Mouse (Mus musculus) forebrain, embryonic 12.5 days (tissue): Measurements from ENCODE around the gene Hlcs. TPM values are rescaled to one million over a fixed set of nuclear protein-coding genes. Genes with fewer than 3 reads are reported as not detected.

Experiments used
- ATAC-seq: fragments of 200-750 bp; cut with Nextera tagmentation; 2 replicates; pipeline ENCODE4 v1.8.0; 2017; ENCODE audit warnings: moderate TSS enrichment; ENCODE audit not compliant: low FRiP score
- H3K27ac ChIP-seq: fragments of 300-500 bp; sonication (generic); 2 replicates; pipeline ENCODE4 v1.5.1; 2016; ENCODE audit warnings: mild to moderate bottlenecking
- H3K27me3 ChIP-seq: fragments of 300-500 bp; sonication (generic); 2 replicates; pipeline ENCODE4 v1.6.1; 2016; ENCODE audit warnings: mild to moderate bottlenecking
- H3K36me3 ChIP-seq: fragments of 300-500 bp; sonication (generic); replicated peaks from 2 replicates; pipeline ENCODE4 v1.6.1; 2016; ENCODE audit warnings: mild to moderate bottlenecking
- H3K4me1 ChIP-seq: fragments of 300-500 bp; sonication (generic); 2 replicates; pipeline ENCODE4 v1.6.1; 2016
- H3K4me2 ChIP-seq: fragments of 300-500 bp; sonication (generic); 2 replicates; pipeline ENCODE4 v1.6.1; 2016; ENCODE audit warnings: mild to moderate bottlenecking, moderate library complexity
- H3K4me3 ChIP-seq: fragments of 300-500 bp; sonication (generic); replicated peaks from 2 replicates; pipeline ENCODE4 v1.5.1; 2016; ENCODE audit warnings: mild to moderate bottlenecking
- H3K9ac ChIP-seq: fragments of 300-500 bp; sonication (generic); 2 replicates; pipeline ENCODE4 v1.6.1; 2016; ENCODE audit warnings: mild to moderate bottlenecking
- H3K9me3 ChIP-seq: fragments of 300-500 bp; sonication (generic); 2 replicates; pipeline ENCODE4 v1.6.1; 2016
- WGBS: fragments of 180-500 bp; shearing (Covaris S2); methylation state at CpG from one replicate; pipeline ENCODE4 v1.1.7; 2016; 5-methylcytosine and 5-hydroxymethylcytosine counted together
- polyA plus RNA-seq: library from polyadenylated mRNA; unstranded; fragments of >200 nt; fragmentation: Nextera tagmentation; extraction: Ambion mirVana; gene quantifications from 2 replicates; pipeline ENCODE4 v1.2.1, GENCODE M21; 2016

The Hlcs gene
- polyA plus RNA-seq, 1 experiment from 2014 or later: 13.6 TPM

DNA sequence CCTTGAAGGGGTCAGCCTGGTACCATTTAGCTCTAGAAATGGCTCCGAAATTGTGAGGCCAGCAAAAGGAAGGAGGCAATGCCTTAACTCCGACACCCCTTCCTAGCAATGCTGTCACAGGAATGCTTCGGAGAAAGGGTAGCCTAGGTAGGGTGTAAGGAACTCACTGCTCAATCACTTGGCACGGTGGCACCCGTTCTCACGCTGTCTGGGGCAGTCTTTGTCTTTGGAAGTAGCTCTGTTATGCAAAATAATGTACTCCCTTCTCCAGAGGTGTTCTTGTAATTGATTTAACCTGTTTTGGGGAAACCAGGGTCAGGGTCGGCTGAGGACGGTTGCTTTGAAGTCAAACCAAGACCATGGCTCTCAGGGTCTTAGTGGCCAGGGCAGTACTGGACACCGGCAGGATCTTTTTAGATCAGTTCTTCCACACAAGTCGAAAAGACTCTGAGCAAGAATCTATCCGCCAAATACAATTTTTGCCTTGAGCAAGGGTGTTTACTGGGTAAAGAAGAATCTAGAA lies 225.1 kb downstream of the Hlcs start:
- H3K4me2 ChIP-seq: no peak overlapping the region
- ATAC-seq: no peak
- H3K27ac ChIP-seq: no peak overlapping the region
- H3K9ac ChIP-seq: no peak overlapping the region
- no peaks in the 10 kb centered on the region for H3K36me3 ChIP-seq
- WGBS: 2% methylated on average over 11 of the region's 11 CpGs
- no peak overlapping the region for H3K4me3 ChIP-seq
- H3K4me1 ChIP-seq: peaks cover 23% of the 10 kb centered on the region
- H3K27me3 ChIP-seq: peaks cover 99% of the 10 kb centered on the region
- no peaks in the 10 kb centered on the region for H3K9me3 ChIP-seq

DNA sequence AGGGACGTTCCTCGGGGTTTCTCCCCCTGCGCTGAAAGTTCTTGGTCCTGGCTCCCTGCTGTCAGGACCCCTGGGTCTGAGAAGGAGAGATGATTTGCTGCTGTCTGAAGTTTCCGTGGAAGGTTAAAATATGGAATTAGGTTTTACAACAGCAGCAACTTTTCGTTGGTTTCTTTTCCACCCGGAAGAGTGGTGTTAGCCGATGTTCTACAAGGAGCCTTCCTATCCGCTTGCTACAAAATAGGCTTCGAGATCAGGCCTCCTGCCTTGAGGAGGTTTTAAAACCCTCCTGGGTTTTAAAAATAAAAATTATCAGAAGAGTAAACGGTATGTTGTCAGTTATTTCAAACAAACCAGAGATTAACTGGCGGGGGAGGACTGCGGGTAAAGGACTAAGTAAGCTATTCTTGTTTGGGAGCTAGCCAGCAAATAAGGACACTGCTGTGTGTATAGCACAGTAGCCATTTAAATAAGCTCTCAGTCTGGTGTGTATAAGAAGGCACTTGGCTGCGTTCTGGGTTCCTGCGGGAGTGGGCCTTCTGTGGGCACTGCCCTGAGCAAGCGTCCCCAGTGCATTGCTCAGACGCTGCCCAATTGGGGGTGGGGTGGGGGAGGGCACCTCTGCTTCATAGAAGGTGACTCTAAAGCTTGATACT lies 225.7 kb downstream of the Hlcs start:
- H3K27ac ChIP-seq: no peak overlapping the region
- H3K36me3 ChIP-seq: no peaks in the 10 kb centered on the region
- H3K4me1 ChIP-seq: peaks cover 23% of the 10 kb centered on the region
- H3K27me3 ChIP-seq: peaks cover 99% of the 10 kb centered on the region
- peak overlapping the region; percentile 18 for H3K4me3 ChIP-seq
- ATAC-seq: no peak
- no peaks in the 10 kb centered on the region for H3K9me3 ChIP-seq
- no peak overlapping the region for H3K9ac ChIP-seq
- WGBS: 1% methylated on average over 16 of the region's 16 CpGs
- H3K4me2 ChIP-seq: no peak overlapping the region

DNA sequence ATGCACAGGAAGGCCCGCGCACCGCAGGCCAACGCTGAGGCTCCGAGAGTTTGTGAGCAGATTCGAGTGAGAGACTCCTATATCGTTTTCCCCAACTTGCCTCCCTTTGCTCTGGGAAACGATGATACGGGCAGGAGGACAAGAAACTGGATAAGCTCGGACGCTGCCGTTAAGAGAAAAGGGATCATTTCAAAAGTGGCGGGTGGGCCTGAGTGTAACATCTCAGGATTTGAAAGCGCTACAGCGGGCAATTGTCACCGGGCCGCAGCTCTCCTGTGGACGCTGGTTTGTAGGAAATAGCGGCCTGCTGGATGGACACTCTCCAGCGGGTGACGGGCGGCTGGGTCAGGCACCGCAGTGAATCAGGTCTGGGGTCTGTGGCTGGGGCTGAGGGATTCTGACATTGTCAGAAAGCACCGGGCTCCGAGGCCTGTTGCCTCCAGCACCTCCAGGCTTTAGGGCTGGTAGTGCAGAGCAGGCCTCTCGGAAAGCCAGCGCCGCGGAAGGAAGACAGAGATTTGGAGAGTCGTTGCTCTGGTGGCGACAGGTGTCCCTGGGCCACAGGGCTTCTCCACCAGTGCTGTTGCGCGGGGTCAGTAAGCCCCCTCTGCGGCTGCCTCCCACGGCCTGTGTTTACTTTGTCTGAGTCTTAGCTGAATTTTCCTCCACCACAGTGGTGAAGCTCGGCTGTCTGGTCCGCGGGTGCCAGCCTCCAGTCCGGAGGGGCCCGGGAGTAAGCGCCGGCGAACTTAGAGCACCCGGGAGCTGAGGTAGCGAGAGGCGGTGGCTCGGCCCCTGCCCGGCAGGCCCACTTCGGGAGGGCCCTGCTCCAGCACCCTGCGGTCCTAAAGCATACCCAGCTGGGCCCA lies 226.4 kb downstream of the Hlcs start:
- peak overlapping the region; percentile 18 for H3K4me3 ChIP-seq
- H3K9ac ChIP-seq: no peak overlapping the region
- peaks cover 23% of the 10 kb centered on the region for H3K4me1 ChIP-seq
- H3K27me3 ChIP-seq: peaks cover 99% of the 10 kb centered on the region
- no peak overlapping the region for H3K4me2 ChIP-seq
- H3K36me3 ChIP-seq: no peaks in the 10 kb centered on the region
- H3K27ac ChIP-seq: no peak overlapping the region
- ATAC-seq: no peak
- under 1% methylated on average over 50 of the region's 50 CpGs for WGBS
- no peaks in the 10 kb centered on the region for H3K9me3 ChIP-seq

DNA sequence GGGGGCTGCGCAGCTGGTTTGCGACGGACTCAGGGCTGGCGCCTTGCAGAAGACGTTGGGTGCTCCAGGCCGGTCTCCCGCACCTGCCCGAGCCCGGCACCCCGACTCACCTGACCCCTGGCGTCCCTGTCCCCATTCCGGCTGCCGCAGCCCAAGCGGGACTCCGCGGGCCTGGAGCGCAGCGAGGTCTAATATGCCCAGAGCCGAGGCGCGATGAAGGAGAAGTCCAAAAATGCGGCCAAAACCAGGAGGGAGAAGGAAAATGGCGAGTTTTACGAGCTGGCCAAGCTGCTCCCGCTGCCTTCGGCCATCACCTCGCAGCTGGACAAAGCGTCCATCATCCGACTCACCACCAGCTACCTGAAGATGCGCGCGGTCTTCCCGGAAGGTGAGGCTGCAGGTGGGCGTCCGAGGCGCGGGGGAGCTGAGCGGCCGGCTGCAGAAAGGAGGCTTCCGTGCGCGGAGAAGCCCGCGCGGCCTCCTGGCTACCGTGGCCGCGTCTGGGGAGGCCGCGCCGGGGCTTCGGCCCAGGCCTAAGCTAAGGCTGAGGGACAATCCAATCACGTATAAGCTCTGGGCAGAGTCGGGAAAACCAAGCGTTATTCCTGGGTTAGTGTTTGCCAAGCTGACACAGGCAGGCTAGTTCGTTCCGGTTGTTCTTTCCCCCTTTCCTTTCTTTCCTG lies 227.6 kb downstream of the Hlcs start:
- Histone ChIP-seq H3K27me3 (peaks cover 99% of the 10 kb centered on the region), H3K9me3 (no peaks in the 10 kb centered on the region), H3K4me1 (peaks cover 23% of the 10 kb centered on the region), H3K4me2 (peak overlapping the region; percentile 52), H3K9ac (peak overlapping the region; percentile 25; the same call in 1 of the 2 replicates), H3K36me3 (no peaks in the 10 kb centered on the region), H3K4me3 (peak overlapping the region; percentile 38), H3K27ac (no peak overlapping the region; the same call in 1 of the 2 replicates)
- no peak for ATAC-seq
- under 1% methylated on average over 57 of the region's 57 CpGs for WGBS

DNA sequence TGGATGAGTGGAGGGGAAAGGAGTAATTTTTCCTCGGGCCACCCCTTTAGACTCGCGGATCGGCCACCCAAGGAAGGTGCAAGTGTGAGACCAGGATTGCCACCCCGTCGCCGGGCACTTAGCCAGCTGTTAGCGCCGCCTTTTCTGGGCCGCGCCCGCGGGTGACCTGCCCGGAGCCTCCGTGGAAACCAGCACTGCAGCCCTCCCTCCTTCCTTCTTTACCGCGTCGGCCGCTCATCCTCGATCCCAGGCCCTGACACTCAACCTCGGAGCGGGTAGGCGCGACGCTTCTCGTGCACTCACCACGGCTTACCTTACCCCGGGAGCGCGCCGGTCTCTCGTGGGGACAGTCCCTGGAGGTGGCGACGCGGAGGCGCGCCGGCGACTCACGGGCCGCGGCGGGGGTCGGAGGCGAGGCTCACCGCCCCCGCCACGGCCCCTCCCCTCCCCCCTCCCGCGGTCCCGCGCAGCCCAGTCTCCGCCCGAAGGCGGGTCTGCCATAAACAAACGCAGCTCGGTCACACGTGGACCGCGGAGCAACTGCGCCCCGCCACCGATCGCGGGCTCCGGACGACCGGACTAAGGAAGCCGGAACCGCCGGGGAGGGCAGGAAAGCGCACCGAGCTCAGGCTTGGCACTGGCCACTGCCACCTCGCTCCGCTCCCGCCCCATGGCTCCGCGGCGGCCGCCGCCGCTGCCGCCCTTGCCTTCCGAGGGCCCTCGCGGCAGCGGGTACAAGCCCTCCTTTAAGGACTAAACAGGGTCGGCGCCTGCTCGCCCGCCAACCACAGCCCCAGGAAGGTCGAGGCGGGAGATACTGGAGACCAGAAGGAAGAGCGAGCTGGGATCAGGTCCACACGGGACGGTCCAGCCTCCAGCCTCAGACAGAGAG lies 228.4 kb downstream of the Hlcs start, which contains the start of gene Sim2:
Gene Sim2, plus strand, starts transcription at position 221 of the 892 bp plus-strand sequence.
- Histone ChIP-seq H3K4me2 (peak within 1 kb of the TSS; percentile 52), H3K9ac (peak within 1 kb of the TSS; percentile 25; the same call in 1 of the 2 replicates), H3K9me3 (no peaks in the 10 kb centered on the region), H3K4me1 (peaks cover 25% of the 10 kb centered on the region), H3K4me3 (peak within 1 kb of the TSS; percentile 38), H3K27me3 (peaks cover 99% of the 10 kb centered on the region), H3K36me3 (no peaks in the 10 kb centered on the region), H3K27ac (no peak within 1 kb of the TSS; the same call in 1 of the 2 replicates)
- WGBS: under 1% methylated on average over 90 of the region's 96 CpGs
- no peak for ATAC-seq

DNA sequence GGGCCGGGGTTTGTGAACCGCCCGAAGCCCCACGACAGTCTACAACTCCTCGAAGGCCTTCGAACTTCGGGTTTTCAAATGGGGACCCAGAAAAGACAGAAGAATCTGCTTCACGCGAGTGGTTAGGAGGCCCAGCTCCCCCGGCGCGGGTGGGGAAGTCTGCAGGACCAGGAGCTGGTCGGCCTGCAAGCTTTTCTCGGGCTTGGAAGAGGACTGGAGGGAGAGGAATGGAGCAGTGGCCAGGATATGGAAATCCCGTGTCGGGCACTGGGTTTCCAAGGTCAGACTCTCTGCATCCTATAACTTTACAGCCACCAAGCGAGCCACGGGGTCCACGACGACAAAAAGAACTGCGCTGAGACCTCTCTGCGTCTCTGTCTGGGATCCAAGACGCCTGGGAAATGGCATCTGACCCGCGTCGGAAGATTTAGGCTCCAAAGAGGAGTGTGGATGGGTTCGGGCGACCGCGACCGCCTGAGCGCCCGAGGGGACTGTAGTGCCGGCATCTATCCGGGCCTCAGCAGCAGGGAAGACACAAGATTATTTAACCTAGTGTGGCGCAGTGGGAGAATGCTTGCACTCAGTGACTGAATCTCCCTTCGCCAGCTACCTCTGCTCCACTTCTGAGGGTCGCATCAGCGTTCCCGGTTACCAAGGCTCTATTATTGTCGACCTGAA lies 229.4 kb downstream of the Hlcs start:
- H3K27me3 ChIP-seq: peaks cover 96% of the 10 kb centered on the region
- ATAC-seq: no peak
- H3K4me3 ChIP-seq: peak overlapping the region; percentile 38
- H3K4me1 ChIP-seq: peaks cover 29% of the 10 kb centered on the region
- H3K27ac ChIP-seq: no peak overlapping the region
- H3K9ac ChIP-seq: no peak overlapping the region
- H3K9me3 ChIP-seq: no peaks in the 10 kb centered on the region
- under 1% methylated on average over 41 of the region's 41 CpGs for WGBS
- H3K36me3 ChIP-seq: no peaks in the 10 kb centered on the region
- H3K4me2 ChIP-seq: 0 out of 2 replicates have a peak overlapping the region, but pooled peaks have one; percentile 52

DNA sequence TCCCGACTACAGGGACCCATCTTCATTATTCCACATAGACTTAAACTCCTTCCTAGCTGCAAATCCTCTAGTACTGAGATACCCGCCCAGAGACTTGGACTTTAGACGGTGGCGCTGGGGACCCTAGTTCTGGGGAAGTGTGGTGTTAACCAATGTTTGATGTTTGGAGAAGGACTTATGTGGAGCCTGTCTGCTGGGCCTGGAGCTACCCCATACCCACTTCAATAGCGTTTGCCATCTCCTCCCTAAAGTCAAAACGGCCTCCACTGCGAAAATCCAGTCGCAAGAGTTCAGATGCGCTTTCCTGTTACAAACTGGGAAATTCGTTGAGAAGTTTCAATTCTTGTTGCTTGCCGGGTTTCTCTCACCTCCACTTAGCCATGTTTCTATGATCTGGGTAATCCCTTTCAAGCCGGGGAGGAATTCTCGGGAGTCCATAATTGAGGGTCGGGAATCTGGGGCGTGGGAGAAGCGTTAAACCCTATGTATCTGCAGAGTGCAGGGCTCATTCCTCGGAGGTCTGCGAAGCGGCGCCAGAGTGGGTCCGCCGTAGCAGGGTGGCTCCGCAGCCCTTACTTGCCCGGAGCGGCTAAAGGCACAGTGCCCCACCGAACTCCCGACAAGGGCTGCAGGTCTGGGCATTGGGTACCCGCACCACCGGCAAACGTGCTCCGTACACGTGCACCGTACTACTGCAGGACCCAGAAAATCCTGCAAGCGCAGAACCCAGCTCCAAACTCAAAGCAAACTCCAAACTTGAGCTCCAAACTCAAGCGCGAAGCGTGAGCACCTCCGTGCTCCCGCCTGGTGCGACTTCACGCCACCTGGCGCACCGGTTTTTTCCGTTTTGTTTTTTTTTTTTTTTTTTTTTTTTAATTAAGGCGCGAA lies 230.2 kb downstream of the Hlcs start:
- no peaks in the 10 kb centered on the region for H3K9me3 ChIP-seq
- H3K4me2 ChIP-seq: no peak overlapping the region
- no peak overlapping the region for H3K27ac ChIP-seq
- peaks cover 29% of the 10 kb centered on the region for H3K4me1 ChIP-seq
- no peak overlapping the region for H3K4me3 ChIP-seq
- H3K36me3 ChIP-seq: no peaks in the 10 kb centered on the region
- H3K9ac ChIP-seq: no peak overlapping the region
- no peak for ATAC-seq
- H3K27me3 ChIP-seq: peaks cover 96% of the 10 kb centered on the region
- WGBS: under 1% methylated on average over 46 of the region's 46 CpGs

DNA sequence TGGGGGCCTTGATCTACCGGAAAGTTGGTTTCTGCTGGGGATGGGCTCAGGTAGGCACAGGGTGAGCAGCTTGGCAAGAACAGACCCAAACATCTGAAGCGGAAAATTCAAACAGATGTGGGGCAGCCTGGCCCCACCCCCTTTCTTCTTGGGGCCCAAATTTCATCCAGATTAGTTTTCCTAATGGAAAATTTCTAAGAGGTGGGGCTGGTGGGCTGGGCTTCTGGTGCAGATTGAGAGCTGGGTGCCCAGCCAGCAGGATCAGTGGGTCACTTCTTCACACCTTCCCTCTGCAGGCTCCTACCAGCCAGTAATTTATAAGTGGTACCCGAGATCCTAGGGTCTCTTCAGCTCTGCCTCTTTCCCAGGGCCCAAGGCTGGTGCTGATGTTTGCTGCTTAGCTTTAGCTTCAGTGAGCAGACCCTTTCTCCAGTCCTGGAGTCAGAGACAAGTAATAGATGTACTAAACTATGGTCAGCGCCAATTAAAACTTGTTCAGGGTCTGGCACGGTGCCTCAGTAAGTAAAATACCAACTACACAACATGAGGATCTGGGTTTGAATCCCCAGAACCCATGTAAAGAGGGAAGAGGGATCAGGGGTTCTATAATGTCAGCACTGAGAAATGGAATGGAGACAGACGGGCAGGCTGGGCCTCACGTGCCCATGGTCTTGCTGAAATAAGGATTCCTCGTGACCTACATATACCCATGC lies 231.2 kb downstream of the Hlcs start:
- no peak for ATAC-seq
- H3K27ac ChIP-seq: no peak overlapping the region
- WGBS: 3% methylated on average over 8 of the region's 8 CpGs
- H3K27me3 ChIP-seq: peaks cover 96% of the 10 kb centered on the region
- H3K36me3 ChIP-seq: no peaks in the 10 kb centered on the region
- no peaks in the 10 kb centered on the region for H3K9me3 ChIP-seq
- no peak overlapping the region for H3K4me3 ChIP-seq
- no peak overlapping the region for H3K4me2 ChIP-seq
- no peak overlapping the region for H3K9ac ChIP-seq
- peaks cover 24% of the 10 kb centered on the region for H3K4me1 ChIP-seq

DNA sequence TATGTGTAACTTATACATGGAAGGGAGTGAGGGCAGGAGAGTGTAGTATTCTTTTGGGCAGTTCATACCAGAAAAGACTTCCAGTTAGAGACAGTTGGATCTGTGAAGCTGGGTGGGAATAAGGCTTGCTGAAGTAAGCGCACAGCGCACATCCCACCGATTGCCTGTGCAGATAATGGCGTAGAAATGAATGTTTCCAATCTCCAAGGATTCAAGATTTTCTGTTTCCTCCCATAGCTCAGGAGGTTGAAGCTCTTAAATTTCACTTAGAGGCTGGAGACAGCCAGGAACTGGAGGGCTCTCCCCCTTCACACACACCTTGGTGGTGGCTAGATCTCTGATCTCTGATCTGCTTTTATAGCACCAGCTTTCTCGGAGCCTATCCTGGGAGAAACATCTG lies 231.8 kb downstream of the Hlcs start:
- H3K4me3 ChIP-seq: no peak overlapping the region
- no peak overlapping the region for H3K9ac ChIP-seq
- no peaks in the 10 kb centered on the region for H3K9me3 ChIP-seq
- H3K4me2 ChIP-seq: no peak overlapping the region
- WGBS: 15% methylated on average over 5 of the region's 5 CpGs
- H3K4me1 ChIP-seq: peaks cover 23% of the 10 kb centered on the region
- ATAC-seq: no peak
- no peak overlapping the region for H3K27ac ChIP-seq
- no peaks in the 10 kb centered on the region for H3K36me3 ChIP-seq
- H3K27me3 ChIP-seq: peaks cover 96% of the 10 kb centered on the region
